Mouse (Mus musculus) layer of hippocampus, adult 9-11 months (tissue): ENCODE measurements around the gene Asic2.
A peak's percentile ranks its signal among the peaks of the same experiment; 100 is the strongest.

Experiments
- DNase-seq: peaks from one replicate; pipeline ENCODE4 v3.0.0; 2022

Asic2 gene

DNA sequence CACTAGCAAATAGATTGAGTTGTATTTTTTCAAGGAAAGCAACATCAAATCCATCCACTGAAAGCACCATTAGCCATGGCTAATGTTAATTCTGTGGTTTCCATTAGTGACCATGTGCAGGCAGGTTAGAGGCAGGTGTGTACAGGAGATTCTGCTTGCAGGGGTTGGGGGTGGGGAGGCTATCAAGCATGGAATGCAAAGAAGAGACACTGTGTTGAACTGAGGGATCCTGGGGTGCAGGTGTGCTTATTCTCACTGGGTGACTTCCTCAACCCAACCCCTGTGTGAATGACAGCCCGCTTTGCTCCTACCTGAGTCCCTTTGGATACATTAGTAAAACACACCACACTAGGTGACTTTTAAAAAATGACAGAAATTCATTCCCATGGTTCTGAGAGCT, 20.2 kb downstream of the Asic2 start:
- DNase-seq, result no peak

DNA sequence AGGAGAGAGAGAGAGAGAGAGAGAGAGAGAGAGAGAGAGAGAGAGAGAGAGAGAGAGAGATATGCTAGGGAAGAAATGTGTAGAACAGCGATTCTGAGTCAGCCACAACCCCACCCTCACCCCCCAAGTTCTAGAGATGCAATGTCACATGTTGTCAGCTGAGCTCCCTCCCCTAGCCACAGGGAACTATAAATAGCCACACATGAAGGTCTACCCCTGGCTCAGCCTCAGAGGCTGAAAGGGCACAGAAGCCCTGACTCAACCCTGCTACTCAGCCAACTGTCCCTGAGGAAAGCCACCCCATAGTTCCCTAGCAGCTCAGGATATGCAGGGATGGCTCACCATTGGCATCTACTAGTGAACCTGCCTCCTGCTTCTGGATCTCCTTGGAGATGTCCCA, 26.1 kb downstream of the Asic2 start:
- no peak for DNase-seq

DNA sequence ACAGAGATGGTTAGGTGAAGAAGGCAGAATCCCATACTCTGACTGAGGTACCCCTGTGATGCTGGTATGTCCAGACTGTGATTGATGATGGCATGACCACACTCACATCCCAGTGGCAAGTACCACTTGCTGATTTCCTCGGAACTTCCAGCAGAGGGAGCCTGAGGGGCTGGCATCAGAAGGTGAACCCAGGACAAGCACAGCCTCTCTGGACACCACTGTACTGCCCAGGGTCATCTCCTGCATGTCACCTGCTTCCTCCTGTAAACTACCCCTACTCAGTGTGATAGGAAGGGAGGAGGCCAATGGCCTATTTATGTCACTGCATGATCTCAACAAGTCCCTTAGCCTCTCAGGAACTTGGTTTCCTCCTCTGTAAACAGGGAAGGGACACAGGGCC, 27.3 kb downstream of the Asic2 start:
- no peak for DNase-seq

DNA sequence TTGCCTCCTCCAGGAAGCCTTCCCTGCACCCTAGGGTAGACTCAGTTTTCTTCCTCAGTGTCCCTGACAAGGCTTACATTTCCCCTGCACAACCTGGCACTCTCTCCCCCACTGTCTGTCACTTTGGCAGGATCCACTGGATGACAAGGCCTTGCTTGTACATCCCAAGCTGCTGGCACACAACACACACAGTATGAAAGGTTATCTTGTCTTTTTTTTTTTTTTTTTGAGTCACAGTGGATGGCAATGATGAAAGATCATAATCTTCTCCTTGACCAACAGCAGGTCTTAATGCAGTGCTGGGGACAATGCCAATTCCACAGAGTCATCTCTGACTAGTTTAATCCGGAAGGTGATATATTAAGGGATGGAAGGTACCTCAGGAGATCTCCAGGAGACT, 30.7 kb downstream of the Asic2 start:
- no peak for DNase-seq

DNA sequence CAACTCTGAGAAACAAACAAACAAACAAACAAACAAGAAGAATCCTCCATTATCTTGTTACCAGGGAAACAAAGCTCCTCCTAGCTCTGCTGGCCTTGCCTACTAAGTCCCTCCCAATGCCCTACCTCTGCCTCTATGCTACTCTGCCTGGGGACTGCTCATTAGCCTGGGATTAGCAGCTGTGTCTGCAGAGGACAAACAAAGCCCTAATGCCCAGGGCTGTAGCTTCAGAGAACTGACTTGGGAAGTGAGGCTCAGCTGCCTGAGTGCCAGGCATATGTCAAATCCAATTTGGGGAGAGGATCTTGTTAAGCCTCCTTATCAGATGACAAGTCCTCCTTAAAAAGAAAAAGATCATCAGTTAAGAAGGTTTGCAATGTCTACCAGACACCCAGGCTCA, 41.9 kb downstream of the Asic2 start:
- DNase-seq, result no peak

DNA sequence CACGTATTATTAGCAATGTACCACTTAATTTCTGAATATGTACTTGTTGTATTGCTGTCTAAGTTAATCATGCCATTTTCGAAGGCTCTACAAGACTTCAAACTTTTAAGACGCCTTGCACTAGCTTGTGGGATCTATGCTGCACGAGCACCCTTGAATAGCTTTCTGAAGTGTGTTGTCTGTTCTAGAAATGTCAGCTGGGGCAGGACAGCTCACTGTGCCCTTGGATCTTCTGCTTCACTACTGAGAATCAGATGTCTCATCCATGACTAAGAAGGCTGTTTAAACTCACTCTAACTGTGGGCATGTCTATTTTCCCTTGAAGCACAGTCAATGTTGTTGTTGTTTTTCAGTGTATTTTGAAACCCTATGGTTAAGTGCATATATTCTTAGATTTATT, 44.6 kb downstream of the Asic2 start:
- DNase-seq, result no peak

DNA sequence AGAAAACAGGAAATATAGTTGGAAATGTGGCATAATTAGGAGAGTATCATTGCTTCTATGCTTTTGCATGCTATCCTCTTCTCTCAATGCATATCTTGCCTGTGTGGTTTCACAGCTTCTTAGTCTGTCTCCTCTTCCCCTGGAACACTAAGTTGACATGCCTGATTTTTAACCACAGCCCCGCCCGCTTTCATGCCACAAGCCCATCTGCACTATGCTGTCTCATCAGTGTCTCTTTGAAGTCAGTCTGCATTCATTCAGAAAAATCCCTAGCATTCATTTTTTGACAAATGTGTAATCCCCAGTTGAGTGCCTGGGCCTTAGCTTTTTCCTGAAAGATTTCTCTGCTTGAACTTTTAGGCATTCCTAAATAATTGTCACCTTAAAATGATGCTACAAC, 45.2 kb downstream of the Asic2 start:
- DNase-seq, result no peak

DNA sequence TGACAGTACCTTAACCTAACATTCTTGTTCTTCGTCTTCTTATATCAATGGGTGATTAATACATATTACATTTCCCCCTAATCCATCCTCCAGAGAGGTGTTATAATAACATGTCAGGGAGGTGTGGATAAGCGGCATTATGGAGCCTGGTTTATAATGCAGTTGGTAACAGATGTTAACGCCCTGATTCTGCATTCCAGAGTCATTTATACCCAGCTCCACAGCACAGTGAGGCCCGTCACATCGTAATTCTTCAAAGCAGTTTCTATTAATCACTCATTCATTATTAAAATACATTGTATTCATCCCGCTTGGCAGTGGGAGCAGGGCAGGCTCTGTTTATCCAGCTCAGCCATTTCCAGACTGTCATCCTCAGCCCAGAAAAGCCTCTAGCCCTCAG, 52.8 kb downstream of the Asic2 start:
- DNase-seq, result no peak

DNA sequence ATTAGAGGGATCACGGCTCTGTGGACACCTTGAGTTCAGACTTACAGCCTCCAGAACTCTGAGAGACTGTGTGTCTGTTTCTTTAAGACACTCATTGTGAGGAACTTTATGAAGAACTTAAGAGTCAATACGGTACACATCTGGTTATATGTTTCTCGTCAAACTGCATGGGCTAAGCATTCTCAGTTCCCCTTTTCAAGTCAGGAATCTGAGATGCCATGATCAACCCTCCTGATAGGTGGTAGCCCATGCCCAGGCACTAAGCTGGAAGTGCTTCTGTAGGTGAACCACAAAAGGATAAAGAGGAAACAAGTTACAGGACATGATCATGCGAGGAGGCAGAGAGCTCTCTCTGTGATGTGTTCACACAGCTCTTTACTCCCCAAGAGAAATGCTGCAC, 55.2 kb downstream of the Asic2 start:
- DNase-seq, result no peak

DNA sequence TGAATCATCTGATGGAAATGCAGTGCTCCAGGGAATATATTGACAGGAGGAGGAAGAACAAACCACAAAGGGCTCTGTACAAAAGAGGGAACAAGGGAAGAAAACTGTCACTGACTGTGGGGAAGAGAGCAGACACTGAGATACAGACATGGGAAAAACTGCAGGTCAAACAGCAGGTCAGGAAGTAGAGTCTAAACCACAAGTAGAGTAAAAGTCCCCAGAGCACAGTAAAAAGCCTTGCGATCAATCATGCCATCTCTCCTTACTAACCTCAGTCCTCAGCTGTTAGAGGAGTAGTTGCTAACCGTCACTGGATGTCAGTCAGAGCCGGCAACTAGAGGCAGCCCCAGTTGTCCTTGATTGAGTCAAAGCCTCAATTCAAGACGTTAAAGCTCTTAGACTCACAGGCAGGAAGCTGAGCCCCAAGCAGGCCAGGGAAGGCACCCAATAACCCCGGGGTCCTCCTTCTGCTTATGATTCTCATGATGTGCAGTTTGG, 58.8 kb downstream of the Asic2 start:
- DNase-seq, result no peak

DNA sequence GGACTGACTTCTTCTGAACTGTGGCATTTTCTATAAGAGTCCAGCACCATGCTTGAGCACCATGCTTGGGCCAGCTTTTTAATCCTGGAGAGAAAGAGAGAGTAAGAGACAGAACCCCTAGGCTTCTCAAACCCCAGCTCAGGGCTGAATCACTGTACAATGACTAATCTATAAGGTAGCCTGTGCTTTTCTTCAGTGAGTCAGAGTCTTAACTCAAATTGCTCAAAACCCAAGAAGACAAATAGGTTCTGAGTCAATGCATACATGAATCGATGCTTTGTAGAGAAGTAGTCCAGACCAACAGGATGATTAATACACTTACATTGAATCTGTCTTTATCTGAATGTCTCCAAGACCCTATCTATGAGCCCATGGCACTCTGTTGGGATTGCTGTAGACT, 59.5 kb downstream of the Asic2 start:
- no peak for DNase-seq

DNA sequence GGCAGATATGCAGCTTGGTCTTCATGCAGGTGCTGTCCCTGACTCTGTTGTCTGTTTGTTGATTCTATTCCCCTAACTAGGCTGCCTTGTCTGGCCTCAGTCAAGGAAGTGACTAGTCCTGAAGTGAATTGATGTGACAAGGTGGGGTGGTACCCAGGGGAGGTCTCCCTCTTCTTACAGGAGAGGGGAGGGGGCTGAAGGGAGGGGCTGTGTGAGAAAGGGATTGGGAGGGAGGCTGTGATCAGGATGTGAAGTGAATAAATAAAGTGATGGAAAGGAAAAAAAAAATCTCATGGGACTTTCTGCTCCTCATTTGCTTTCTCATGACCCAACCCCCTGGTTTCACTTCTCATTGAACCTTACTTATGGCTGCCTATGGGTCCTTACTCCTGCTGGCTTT, 65.9 kb downstream of the Asic2 start:
- no peak for DNase-seq

DNA sequence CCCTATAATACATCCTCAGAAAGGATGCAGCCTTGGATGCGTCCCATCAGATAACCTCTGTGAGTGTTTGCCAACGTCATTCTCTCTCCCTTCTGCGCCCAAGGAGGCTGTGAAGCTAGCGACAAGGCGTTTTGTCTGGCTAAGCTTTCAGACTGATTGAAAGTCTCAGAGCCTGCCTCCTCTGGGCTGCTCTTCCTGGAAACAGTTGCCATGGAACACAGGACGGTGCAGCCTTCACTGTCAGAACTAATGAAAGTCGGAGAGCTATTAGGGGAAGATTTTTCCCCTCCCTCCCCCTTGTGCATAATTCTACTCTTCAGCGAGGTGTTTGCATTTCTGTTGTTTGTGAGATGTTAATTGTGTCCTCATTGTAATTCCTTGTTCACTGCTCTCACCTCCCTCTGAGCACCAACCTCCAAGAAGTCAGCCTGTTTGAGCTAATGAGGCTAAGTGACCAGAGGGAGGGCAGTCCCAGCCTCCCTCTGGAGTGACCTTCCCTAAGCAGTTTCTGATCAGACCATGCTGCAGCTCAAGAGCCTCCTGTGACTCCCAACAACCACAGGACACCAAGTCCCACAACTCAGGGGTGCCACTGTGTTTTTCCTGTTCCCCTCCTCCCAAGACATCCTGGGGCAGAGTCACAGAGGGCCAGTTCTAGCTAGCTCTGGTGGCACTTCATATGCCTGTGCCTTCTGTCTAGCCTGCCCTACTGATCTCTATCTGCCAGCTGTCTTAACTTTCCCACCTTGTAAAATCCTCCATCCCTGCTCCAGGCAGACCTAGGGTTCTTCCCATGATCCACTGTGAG, 70.5 kb downstream of the Asic2 start:
- peak; percentile 42 for DNase-seq

DNA sequence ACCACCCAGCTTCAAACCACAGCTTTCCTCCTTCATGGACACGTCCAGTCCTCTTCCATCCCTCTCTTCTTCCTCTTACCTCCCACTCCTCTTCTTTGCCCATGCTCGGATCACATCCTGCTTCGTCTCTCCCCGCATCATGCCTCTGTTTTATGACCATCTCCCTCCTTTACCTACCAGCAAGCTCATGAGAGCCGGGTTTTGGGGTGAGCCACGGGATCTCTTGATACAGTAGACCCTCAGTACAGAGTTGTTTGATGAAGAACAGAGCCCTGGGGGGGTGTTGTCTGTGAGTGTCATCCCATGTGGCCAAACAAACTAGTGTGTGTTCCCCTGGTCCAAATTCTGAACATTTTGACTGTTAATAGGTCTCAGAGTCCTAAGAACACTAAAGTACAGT, 71.7 kb downstream of the Asic2 start:
- no peak for DNase-seq

DNA sequence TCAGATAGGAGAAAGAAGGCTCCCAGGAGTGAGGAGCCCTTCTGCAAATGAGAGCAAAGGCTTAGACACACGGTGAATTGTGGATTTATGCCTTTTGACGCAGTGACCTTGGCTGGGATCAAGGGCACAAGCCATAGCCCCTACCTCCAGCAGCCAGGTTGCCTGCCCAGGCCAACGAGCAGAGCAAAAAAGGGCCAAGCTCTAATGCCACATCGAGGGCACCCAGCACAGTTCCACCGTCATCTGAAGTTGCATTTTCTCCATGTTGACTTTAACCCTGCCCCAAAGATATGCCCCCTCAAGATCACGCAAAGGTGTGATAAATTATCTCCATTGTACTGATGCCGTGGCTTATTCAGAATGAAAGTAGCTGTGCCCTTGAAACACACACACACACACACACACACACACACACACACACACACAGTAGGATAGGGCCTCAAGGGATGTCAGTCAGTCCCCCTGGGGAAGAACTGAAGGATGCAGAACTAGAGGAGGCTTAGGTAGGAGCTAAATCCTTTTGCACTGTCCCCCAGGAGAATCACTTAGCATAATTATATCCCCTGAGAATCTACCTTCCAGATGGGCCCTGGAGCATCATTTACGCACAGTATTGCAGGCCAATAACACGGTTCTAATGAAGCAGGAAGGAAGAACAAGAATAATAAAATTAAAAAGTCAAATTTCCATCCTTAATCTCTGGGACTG, 96.6 kb downstream of the Asic2 start:
- DNase-seq, result no peak

DNA sequence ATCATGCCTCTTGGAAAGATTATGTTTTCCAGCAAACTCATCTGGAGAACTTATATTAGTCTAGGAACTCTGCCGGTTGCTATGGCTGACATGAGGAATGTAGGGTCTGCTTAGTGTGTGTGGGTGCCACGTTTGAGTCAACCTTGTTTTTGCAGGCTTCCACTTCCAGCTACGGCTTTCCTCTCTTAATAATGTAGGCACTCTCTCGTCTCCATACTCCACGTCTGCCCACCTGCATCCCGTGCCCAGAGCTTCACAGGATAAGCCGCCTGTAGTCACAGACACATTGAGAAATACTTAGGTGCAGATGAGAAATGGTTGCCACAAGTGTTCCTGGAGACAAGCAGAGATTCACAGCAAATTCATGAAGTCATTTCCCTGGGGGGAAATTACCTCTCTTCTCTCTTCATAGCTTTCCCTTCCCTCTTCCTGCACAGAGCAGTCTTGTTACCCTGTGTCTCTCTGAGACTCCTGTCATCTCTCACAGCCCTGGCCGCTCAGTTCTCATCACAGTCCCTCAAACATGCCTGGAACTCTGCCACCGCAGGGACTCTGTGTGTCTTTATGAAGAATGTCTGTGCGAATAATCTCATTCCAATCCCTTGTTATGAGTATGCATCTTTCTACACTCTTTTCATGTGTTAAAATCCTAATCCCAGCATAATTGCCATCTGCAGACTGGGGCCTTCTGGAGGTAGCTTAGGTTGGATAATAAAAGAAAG, 102.4 kb downstream of the Asic2 start:
- DNase-seq, result peak; percentile 57

DNA sequence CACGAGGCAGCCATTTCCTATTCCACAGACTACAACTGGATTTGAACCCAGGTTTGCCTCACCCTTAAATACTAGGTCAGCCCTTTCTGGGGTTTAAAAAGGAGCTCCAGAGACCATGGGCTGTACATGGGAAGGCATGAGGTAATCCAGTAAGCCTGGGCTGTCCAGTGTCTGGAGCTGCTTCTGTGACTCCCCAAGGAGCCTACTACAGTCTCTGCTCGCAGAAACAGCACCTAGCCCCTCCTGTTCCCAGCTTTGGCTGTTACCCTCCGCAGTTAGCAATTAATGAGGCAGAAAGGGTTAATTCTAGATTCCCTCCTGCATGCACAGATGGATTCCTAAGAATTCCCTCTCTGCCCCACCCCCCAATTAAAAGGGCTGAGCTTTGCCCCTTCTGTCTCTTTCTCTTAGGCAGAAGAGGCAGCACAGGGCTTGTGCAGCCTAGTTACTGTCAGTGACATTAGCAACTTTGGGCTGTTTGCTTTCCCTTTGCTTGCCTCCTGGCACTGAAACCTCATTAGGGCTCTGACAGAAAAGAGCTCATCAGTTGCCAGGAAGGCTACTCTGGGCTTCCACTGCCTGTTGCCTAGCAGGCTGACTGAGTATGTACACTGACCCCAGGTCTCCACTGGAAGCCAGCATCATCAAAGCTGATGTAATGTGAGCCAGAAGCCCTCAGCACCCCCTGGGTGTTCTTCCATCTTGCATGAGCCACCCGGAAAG, 107.8 kb downstream of the Asic2 start, which contains the start of gene 5530401A14Rik:
TSS of gene 5530401A14Rik (plus strand) at position 424 of the 723 bp plus-strand sequence.
- peak; percentile 56 for DNase-seq

DNA sequence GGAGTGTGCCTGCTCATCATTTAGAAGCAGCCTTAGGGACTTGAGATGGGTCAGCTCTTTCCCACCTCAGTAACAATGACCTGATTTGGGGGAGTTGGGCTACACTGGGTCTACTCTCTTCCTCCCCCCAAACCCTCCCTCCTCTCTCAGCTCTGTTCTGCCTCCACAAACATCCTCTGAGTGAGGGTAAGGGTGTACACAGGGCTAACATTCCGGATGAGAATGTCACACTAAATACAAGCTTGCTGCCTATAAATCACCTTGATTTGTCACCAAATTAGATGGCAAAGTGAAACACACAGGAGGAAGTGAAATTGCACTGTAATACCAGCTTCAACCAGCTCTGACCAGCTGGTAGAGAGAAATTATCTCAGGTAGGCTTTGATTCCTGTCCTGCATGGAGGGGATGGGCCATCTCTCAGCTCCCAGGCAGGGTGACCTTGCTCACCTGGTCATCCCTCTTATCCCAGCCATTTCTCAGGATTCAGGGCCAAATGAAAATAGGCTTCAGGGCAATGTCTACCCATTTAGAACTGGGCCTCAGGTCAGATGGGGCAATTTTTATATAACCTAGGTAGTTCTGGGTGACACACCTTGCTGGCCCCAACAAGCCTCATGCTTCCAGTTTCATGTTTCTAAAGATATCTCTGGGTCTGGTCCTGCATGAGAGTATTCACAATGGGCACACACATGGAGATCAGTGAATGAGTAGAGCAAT, 120.3 kb downstream of the Asic2 start:
- DNase-seq, result no peak

DNA sequence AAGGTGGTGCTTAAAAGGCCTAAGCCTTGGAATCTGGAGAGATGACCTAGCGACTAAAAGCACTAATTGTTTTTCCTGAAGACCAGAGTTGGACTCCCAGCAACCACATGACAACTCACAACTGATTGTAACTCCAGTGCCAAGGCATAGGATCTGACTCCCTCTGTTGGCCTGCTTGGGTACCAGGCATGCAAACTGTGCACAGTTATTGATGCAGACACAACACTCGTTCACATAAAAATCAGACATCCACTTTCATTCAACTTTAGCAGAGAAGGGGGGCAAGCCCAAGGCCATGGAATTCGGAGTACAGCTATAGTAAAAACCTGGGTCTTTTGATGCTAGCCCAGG, 122.6 kb downstream of the Asic2 start:
- no peak for DNase-seq

DNA sequence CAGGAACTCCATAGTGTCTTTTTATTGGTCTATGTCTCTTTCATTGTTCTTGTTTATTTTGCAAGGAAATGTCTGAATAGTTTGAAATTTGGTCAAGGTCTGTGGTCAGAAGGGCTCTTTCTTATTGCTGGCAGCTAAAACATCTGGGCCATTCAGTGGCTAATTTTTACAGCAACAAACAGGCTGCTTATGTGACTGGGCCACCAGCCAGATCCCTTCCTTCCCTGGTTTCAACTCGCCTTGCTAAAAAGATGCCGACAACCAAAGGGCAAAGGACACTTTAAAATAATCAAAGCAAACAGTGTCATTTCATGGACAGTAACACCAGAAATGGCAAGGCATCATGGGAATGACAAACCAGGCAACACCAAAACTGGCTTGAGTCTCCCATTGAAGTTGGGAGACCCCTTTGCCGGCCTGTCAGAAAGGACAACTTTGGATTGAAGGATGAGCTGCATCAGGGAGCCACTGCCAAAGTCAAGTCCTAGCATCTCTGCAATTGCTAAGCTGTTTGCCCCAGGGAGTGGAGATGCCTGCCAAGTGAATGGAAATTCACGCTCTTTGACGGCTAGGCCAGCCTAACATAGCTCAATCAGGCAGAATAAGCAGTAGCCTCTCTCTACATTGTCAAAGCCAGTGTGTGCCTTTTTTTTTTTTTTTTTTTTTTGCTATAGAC, 123.1 kb downstream of the Asic2 start:
- no peak for DNase-seq

DNA sequence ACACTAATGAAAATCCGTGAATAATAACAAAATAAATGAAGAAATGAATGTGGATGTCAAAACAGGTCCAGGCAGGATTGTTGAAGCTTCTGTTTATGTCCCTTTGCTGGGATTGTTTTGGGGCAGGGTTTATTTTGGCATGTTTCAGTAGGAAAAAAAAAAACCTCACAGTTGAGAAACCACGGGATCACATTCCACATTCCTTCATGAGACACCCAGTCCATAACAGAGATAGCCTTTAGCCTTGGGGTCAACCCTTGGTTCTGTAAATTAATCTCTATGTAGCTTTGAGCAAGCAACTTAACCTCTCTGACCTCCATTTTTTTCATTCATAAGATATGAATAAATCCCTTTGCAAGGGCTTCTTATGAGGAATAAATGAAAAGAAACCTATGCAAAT, 127.3 kb downstream of the Asic2 start:
- no peak for DNase-seq

DNA sequence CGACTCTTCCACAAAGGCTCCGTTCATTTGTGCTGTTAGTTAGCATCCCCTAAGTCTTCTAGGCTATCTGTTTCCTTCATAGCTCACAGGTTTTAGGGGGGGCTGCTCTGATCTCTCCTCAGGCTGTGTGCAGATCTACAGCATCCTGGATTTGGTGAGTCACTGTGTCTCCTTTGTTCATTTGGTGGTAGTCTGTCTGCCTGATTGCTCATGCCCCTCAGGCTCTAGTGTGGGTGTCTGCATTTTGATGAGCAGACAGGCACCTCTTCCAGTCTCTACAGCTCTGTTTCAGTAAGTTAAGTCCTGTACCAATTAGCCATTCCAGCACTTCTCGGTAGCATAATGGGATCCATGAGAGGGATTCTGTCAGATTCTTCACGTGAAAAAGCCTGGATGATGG, 129.8 kb downstream of the Asic2 start:
- DNase-seq, result no peak
